Comparison of ENCODE assay signal across 9 mouse cellular contexts in genomic region chr4:104665553-104665952, GRCm38 (mm10).
DNase-seq lines count a peak whose midpoint lies in the region; ATAC-seq and TF ChIP-seq lines count a peak whose summit lies in the region.
"Had no signal": no experiment of that assay in that cellular context is flagged by ENCODE, and none has a peak within 500 bp of the region (broad histone marks: within the 10 kb centered on the region; RNA-seq: fewer than 3 reads in every experiment).

No protein-coding gene starts in this region.

- no peaks in the 10 kb centered on the region for H3K36me3 ChIP-seq in hindbrain, embryonic 10.5 days
- no peaks in the 10 kb centered on the region for H3K36me3 ChIP-seq in hindbrain, embryonic 12.5 days
- no peaks in the 10 kb centered on the region for H3K36me3 ChIP-seq in embryonic facial prominence, embryonic 10.5 days (replicated peaks)
- no peaks in the 10 kb centered on the region for H3K36me3 ChIP-seq in midbrain, postnatal 0 days (ENCODE audit: insufficient read depth, low read length)
- H3K36me3 ChIP-seq: heart, embryonic 13.5 days had no signal

- H3K4me2 ChIP-seq in hindbrain, embryonic 12.5 days (replicated peaks): no peak overlapping the region
- H3K4me2 ChIP-seq in midbrain, postnatal 0 days (ENCODE audit: low read depth, low read length, poor library complexity, severe bottlenecking): no peak overlapping the region
- H3K4me2 ChIP-seq: heart, embryonic 13.5 days had no signal

- no peaks in the 10 kb centered on the region for H3K27me3 ChIP-seq in hindbrain, embryonic 10.5 days (ENCODE audit: insufficient read depth, poor library complexity, severe bottlenecking)
- H3K27me3 ChIP-seq in hindbrain, embryonic 12.5 days: no peaks in the 10 kb centered on the region
- H3K27me3 ChIP-seq in embryonic facial prominence, embryonic 10.5 days (replicated peaks; ENCODE audit: low read depth, poor library complexity, severe bottlenecking): no peaks in the 10 kb centered on the region
- no peaks in the 10 kb centered on the region for H3K27me3 ChIP-seq in midbrain, postnatal 0 days (ENCODE audit: insufficient read depth, low read length)
- H3K27me3 ChIP-seq: heart, embryonic 13.5 days had no signal

- DNase-seq in hindbrain, embryonic 10.5 days (ENCODE audit: low spot score): peak; percentile 59
- DNase-seq in urinary bladder, postnatal 14 days (ENCODE audit: low spot score): peak; percentile 64
- DNase-seq in urinary bladder, adult 2 months (ENCODE audit: low spot score): no peak
- peak; percentile 61 for DNase-seq in embryonic facial prominence, embryonic 10.5 days (ENCODE audit: low spot score)
- peak; percentile 60 to 83 for DNase-seq in kidney, postnatal 25 days
- peak; percentile 56 for DNase-seq in midbrain, postnatal 0 days (ENCODE audit: low spot score)
- DNase-seq in Muller cell, postnatal 12 days (ENCODE audit: inconsistent ontology term): no peak

- H3K4me1 ChIP-seq in hindbrain, embryonic 10.5 days (replicated peaks): peaks cover 3% of the 10 kb centered on the region; the same call in 1 of the 2 replicates
- H3K4me1 ChIP-seq in hindbrain, embryonic 12.5 days: no peaks in the 10 kb centered on the region
- peaks cover 6% of the 10 kb centered on the region; the same call in 1 of the 2 replicates for H3K4me1 ChIP-seq in embryonic facial prominence, embryonic 10.5 days
- H3K4me1 ChIP-seq in midbrain, postnatal 0 days (ENCODE audit: insufficient read depth, low read length): no peaks in the 10 kb centered on the region; the same call in 1 of the 2 replicates
- H3K4me1 ChIP-seq: heart, embryonic 13.5 days had no signal

- no peak overlapping the region for H3K4me3 ChIP-seq in hindbrain, embryonic 10.5 days
- H3K4me3 ChIP-seq in hindbrain, embryonic 12.5 days: no peak overlapping the region
- H3K4me3 ChIP-seq in embryonic facial prominence, embryonic 10.5 days: no peak overlapping the region
- no peak overlapping the region for H3K4me3 ChIP-seq in midbrain, postnatal 0 days (ENCODE audit: low read depth, low read length)
- H3K4me3 ChIP-seq: heart, embryonic 13.5 days had no signal

- peak; percentile 62 for TF ChIP-seq CTCF in midbrain, postnatal 0 days (IDR thresholded peaks at IDR 0.05)

- no peak overlapping the region for H3K27ac ChIP-seq in hindbrain, embryonic 10.5 days
- no peak overlapping the region for H3K27ac ChIP-seq in hindbrain, embryonic 12.5 days
- no peak overlapping the region for H3K27ac ChIP-seq in embryonic facial prominence, embryonic 10.5 days (replicated peaks)
- H3K27ac ChIP-seq in midbrain, postnatal 0 days (ENCODE audit: low read depth, low read length): no peak overlapping the region
- H3K27ac ChIP-seq: heart, embryonic 13.5 days had no signal

- ATAC-seq in hindbrain, embryonic 12.5 days (ENCODE audit: low FRiP score): no peak
- ATAC-seq in midbrain, postnatal 0 days (ENCODE audit: low FRiP score): no peak

- no peak overlapping the region for H3K9ac ChIP-seq in hindbrain, embryonic 12.5 days
- no peak overlapping the region for H3K9ac ChIP-seq in midbrain, postnatal 0 days (replicated peaks; ENCODE audit: low read length, poor library complexity, severe bottlenecking)
- H3K9ac ChIP-seq: heart, embryonic 13.5 days had no signal

- no peaks in the 10 kb centered on the region for H3K9me3 ChIP-seq in hindbrain, embryonic 10.5 days
- no peaks in the 10 kb centered on the region for H3K9me3 ChIP-seq in hindbrain, embryonic 12.5 days (replicated peaks)
- no peaks in the 10 kb centered on the region for H3K9me3 ChIP-seq in embryonic facial prominence, embryonic 10.5 days
- no peaks in the 10 kb centered on the region for H3K9me3 ChIP-seq in midbrain, postnatal 0 days (ENCODE audit: low read length)
- H3K9me3 ChIP-seq: heart, embryonic 13.5 days had no signal

Comparison
In these comparisons a context has a peak if more than half of its experiments do, and no peak if none do; other contexts are left out.
1. DNase-seq: peak in hindbrain, embryonic 10.5 days (single experiment), urinary bladder, postnatal 14 days (single experiment), embryonic facial prominence, embryonic 10.5 days (single experiment), kidney, postnatal 25 days (2 of 2) and midbrain, postnatal 0 days (single experiment); none in urinary bladder, adult 2 months (single experiment) and Muller cell, postnatal 12 days (single experiment).